Mouse (Mus musculus) left cerebral cortex, adult 18-20 months (tissue): ENCODE results near the gene Sntb2. TPM values are rescaled to one million over a fixed set of nuclear protein-coding genes. Genes with fewer than 3 reads are reported as not detected.

Experiments
- total RNA-seq, 2 experiments: library from RNA; stranded (reverse); gene quantifications; 2 replicates each; pipeline ENCODE4 v1.2.3; 2021

Gene Sntb2
- total RNA-seq, 2 experiments from 2014 or later = 20.8 to 21.3 TPM

Other genes with a start within 250 kb of the Sntb2 start
- 1 to 10 TPM; 1.1 to 2.0 TPM for gene Has3, start 65.5 kb upstream of the Sntb2 start, total RNA-seq
- 10 to 100 TPM; 36.9 to 40.8 TPM for gene Utp4, start 42.1 kb upstream of the Sntb2 start, total RNA-seq
- gene Vps4a, start 95.5 kb downstream of the Sntb2 start, total RNA-seq = 100 to 1,000 TPM; 116 to 126 TPM
- 10 to 100 TPM; 23.8 to 26.3 TPM for gene Pdf, start 112.9 kb downstream of the Sntb2 start, total RNA-seq
- gene Cog8, start 120.9 kb downstream of the Sntb2 start, total RNA-seq = 10 to 100 TPM; 25.6 to 27.8 TPM
- gene Nip7, start 121.1 kb downstream of the Sntb2 start, total RNA-seq = 10 to 100 TPM; 43.2 to 44.9 TPM
- gene Tmed6, start 129.9 kb downstream of the Sntb2 start, total RNA-seq = not detected
- gene Terf2, start 160.8 kb downstream of the Sntb2 start, total RNA-seq = 10 to 100 TPM; 37.2 to 39.0 TPM
- gene Cyb5b, start 214.9 kb downstream of the Sntb2 start, total RNA-seq = 10 to 100 TPM; 95.1 to 98.8 TPM